Mouse (Mus musculus) cerebellum, adult 18-20 months (tissue): ENCODE data around the gene Chst13.
A peak's percentile ranks its signal among the peaks of the same experiment; 100 is the strongest.

Experiments
- DNase-seq, 2 experiments: peaks; one replicate each; pipeline ENCODE4 v3.0.0; 2021

The Chst13 gene

GRCm38 (mm10) chr6:90319475-90320191 is 5.4 kb downstream of the Chst13 start:
- no peak for DNase-seq

GRCm38 (mm10) chr6:90319019-90319418 is 6.0 kb downstream of the Chst13 start:
- no peak for DNase-seq

GRCm38 (mm10) chr6:90317510-90318258 is 7.3 kb downstream of the Chst13 start:
- DNase-seq, result no peak

GRCm38 (mm10) chr6:90315961-90316360 is 9.0 kb downstream of the Chst13 start:
- no peak for DNase-seq

GRCm38 (mm10) chr6:90308839-90309778 is 15.9 kb downstream of the Chst13 start:
- no peak for DNase-seq

GRCm38 (mm10) chr6:90306315-90306975 is 18.5 kb downstream of the Chst13 start:
- no peak for DNase-seq

- DNase-seq, result no peak
These were observed 24.1 kb downstream of the Chst13 start, which contains the start of gene BC048671 for GRCm38 (mm10) chr6:90300919-90301318. Gene BC048671 (plus strand): TSS chr6:90301219.

GRCm38 (mm10) chr6:90288265-90288664 is 36.7 kb downstream of the Chst13 start:
- peak; percentile 5 to 8 for DNase-seq
